In the genomic region with DNA sequence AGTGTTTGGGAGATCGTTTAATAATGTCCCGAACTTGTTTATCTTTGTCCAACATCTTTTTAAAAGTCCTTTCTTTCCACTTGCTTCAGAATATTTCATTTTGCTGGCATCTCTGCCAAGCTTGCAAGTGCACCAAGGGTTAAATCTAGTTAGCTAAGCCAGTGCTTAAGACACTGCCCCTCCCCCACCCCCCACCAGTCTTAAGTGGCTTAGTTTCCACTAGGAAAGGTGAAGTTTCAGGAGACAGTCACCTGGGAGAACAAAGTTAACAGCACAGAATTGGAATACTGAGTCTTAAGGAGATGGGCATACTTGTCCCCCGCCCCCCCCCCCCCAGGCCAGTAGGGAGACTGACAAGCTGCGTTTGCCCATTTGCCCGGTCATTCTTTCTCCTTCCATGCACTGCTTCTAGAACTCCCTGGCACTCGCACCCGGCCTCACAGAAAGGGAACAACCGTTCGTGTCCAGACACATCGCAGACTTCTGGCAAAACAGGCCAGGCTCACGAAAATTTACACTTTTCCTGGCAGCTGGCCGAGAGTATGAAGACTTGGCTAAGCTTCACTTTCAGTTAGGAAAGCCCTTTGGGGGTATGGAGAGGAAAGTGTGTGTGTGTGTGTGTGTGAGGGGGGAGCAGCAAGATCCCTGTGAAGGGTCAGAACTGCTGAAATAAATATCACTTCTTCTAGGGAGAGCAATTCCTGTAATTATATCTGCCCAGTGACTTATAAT, we compare ENCODE assay signal across 8 mouse cellular contexts.
DNase-seq lines count a peak whose midpoint lies in the region.

No protein-coding gene starts in this region.

- peak; percentile 49 to 57 for DNase-seq in cerebellum, postnatal 10 days
- no peak for DNase-seq in cerebellum, adult 9-10 months
- peak; percentile 20 for DNase-seq in ovary, postnatal 14 days (ENCODE audit: low spot score)
- DNase-seq in ovary, postnatal 10 days (ENCODE audit: low spot score) = no peak
- DNase-seq in kidney, postnatal 14 days = peak; percentile 33
- peak; percentile 37 to 72 for DNase-seq in urinary bladder, postnatal 36 days (ENCODE audit: low spot score in 2 of 2)
- DNase-seq in right cerebral cortex, adult 2 months (ENCODE audit: low spot score in 2 of 2) = no peak
- no peak for DNase-seq in frontal cortex, postnatal 10 days (ENCODE audit: low spot score in 2 of 2)

Comparison
In these comparisons a context has a peak if more than half of its experiments do, and no peak if none do; other contexts are left out.
1. DNase-seq: peak in cerebellum, postnatal 10 days (2 of 2), ovary, postnatal 14 days (single experiment), kidney, postnatal 14 days (single experiment) and urinary bladder, postnatal 36 days (2 of 2); none in cerebellum, adult 9-10 months (single experiment), ovary, postnatal 10 days (single experiment), right cerebral cortex, adult 2 months (0 of 2) and frontal cortex, postnatal 10 days (0 of 2).